Mouse (Mus musculus) intestine, postnatal 0 days (tissue): Measurements from ENCODE around the gene Dmtf1. TPM values are rescaled to one million over a fixed set of nuclear protein-coding genes. Genes with fewer than 3 reads are reported as not detected.
A peak's percentile ranks its signal among the peaks of the same experiment; 100 is the strongest.

Experiments used
- ATAC-seq: fragments of 200-750 bp; cut with Nextera tagmentation; 2 replicates; pipeline ENCODE4 v1.8.0; 2017; ENCODE audit warnings: mild to moderate bottlenecking, moderate TSS enrichment, moderate library complexity
- H3K27ac ChIP-seq: fragments of 300-500 bp; sonication (generic); 2 replicates; pipeline ENCODE4 v1.5.1; 2014; ENCODE audit warnings: mild to moderate bottlenecking, low read depth, low read length, moderate library complexity
- H3K27me3 ChIP-seq: fragments of 300-500 bp; sonication (generic); replicated peaks from 2 replicates; pipeline ENCODE4 v1.6.1; 2014; ENCODE audit warnings: low read length, mixed read lengths; ENCODE audit not compliant: control insufficient read depth, insufficient read depth
- H3K36me3 ChIP-seq: fragments of 300-500 bp; sonication (generic); 2 replicates; pipeline ENCODE4 v1.6.1; 2014; ENCODE audit warnings: mild to moderate bottlenecking, moderate library complexity; ENCODE audit not compliant: control insufficient read depth, insufficient read depth
- H3K4me1 ChIP-seq: fragments of 300-500 bp; sonication (generic); replicated peaks from 2 replicates; pipeline ENCODE4 v1.6.1; 2014; ENCODE audit warnings: antibody characterized with exemption, low read length, mixed read lengths; ENCODE audit not compliant: control insufficient read depth, insufficient read depth
- H3K4me2 ChIP-seq: fragments of 300-500 bp; sonication (generic); replicated peaks from 2 replicates; pipeline ENCODE4 v1.6.1; 2014; ENCODE audit warnings: low read depth, mild to moderate bottlenecking, moderate library complexity
- H3K4me3 ChIP-seq: fragments of 300-500 bp; sonication (generic); 2 replicates; pipeline ENCODE4 v1.5.1; 2014; ENCODE audit warnings: low read depth, low read length
- H3K9ac ChIP-seq: fragments of 300-500 bp; sonication (generic); 2 replicates; pipeline ENCODE4 v1.6.1; 2014; ENCODE audit warnings: mild to moderate bottlenecking, low read depth, low read length
- H3K9me3 ChIP-seq: fragments of 300-500 bp; sonication (generic); 2 replicates; pipeline ENCODE4 v1.6.1; 2016; ENCODE audit warnings: mixed run types; ENCODE audit not compliant: control insufficient read depth
- CTCF ChIP-seq: sonication (generic); IDR thresholded peaks from 2 replicates; pipeline ENCODE4 v1.5.1; 2016; ENCODE audit warnings: low read depth, mild to moderate bottlenecking, control low read depth, antibody characterized with exemption, moderate library complexity
- WGBS: fragments of 180-500 bp; shearing (Covaris S2); extraction: QIAGEN DNeasy Blood & Tissue Kit; methylation state at CpG from one replicate; pipeline ENCODE4 v1.1.7; 2014; 5-methylcytosine and 5-hydroxymethylcytosine counted together
- polyA plus RNA-seq: library from polyadenylated mRNA; unstranded; fragments of >200 nt; fragmentation: Nextera tagmentation; extraction: Ambion mirVana; gene quantifications from 2 replicates; pipeline ENCODE4 v1.2.1, GENCODE M21; 2015

Dmtf1 gene
- polyA plus RNA-seq, 1 experiment from 2014 or later, result 13.1 TPM

DNA sequence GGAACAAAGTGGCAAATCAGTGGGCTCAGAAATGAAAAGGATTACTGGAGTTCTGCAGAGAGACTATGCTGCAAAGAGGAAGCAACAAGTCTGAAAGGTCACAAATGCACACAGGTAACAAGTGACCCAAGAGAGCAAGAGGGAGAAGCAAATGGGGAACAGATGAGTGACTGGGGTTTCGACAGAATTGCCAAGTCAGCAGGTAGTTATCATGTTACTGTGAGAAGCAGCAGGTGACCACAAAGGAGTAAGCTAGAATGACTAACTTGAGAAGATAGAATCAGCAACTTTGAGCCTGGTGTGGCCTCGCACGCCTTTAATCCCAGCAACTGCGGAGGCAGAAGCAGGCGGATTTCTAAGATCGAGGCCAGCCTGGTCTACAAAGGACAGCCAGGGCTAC lies 19.2 kb downstream of the Dmtf1 start:
- Histone ChIP-seq H3K9ac (no peak overlapping the region), H3K4me2 (no peak overlapping the region), H3K27me3 (no peaks in the 10 kb centered on the region), H3K4me3 (no peak overlapping the region), H3K27ac (no peak overlapping the region), H3K9me3 (no peaks in the 10 kb centered on the region), H3K36me3 (peaks cover 11% of the 10 kb centered on the region), H3K4me1 (no peaks in the 10 kb centered on the region)
- peak; percentile 38; the same call in 1 of the 2 replicates for ATAC-seq
- TF ChIP-seq CTCF, result no peak
- 72% methylated on average over 6 of the region's 6 CpGs for WGBS

DNA sequence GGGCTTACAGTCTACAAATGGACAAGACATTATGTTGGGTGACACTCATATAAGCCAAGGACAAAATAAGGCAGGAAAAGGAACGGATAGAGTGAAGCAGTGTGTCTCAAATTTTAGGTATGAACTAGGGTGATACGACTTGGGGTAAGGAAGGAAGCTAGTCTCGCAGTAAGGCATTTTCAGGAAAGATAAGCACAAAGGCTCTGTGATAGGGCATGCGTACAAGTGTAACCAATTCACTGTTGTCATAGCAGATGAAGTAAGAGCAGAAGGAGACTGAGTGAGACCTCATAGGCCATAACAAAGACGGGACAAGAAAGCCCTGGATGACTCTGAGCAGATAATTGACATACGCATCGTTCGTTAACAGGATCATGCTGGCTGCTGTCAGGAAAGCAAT lies 20.9 kb downstream of the Dmtf1 start:
- Histone ChIP-seq H3K9me3 (no peaks in the 10 kb centered on the region), H3K27me3 (no peaks in the 10 kb centered on the region), H3K36me3 (peaks cover 13% of the 10 kb centered on the region; the same call in 1 of the 2 replicates), H3K4me2 (no peak overlapping the region), H3K9ac (no peak overlapping the region), H3K4me1 (no peaks in the 10 kb centered on the region), H3K4me3 (no peak overlapping the region), H3K27ac (no peak overlapping the region)
- WGBS, result 92% methylated on average over 8 of the region's 8 CpGs
- TF ChIP-seq CTCF, result no peak
- no peak for ATAC-seq

DNA sequence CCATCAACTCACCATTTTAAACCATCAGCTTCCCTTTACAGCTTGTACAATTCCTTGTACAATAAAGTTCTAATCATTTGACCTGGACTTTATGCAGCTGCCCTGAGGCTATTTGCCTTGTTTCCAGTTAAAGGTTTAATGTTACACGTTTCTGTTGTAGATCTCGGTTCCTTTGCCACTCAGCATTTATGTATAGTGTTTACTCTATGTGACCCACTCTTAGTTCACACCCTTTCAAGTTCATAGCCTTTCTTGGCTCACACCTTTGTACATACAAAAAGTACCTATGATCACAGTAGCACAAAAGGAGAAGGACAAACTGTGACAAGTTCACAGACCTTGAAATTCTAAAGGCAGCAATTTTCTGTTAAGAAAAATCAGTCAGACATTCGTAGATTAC lies 26.0 kb downstream of the Dmtf1 start:
- Histone ChIP-seq H3K4me2 (no peak overlapping the region), H3K9me3 (no peaks in the 10 kb centered on the region), H3K4me1 (no peaks in the 10 kb centered on the region), H3K36me3 (peaks cover 21% of the 10 kb centered on the region), H3K27ac (no peak overlapping the region), H3K4me3 (no peak overlapping the region), H3K27me3 (no peaks in the 10 kb centered on the region), H3K9ac (no peak overlapping the region)
- no peak for TF ChIP-seq CTCF
- no peak for ATAC-seq
- 73% methylated on average over 3 of the region's 3 CpGs for WGBS

DNA sequence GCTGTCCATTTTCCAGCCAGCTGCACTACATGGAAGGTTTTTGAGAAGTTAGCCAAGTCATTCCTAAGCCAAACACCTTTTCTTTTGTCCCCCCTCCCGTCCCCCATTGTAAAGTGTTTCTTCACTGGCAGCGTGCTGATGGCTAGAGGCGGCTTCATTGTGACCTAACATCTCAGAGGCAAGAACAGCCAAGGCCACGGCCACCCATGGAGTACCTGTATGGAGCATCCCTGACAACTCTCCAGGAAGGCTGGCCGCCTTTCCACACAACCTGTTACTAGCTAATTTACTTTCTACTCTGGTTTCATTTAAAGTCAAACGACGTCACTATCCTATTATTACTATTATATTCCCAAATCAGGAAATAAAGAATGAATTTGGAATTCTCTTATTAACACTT lies 29.8 kb downstream of the Dmtf1 start:
- Histone ChIP-seq H3K4me1 (no peaks in the 10 kb centered on the region), H3K27me3 (no peaks in the 10 kb centered on the region), H3K36me3 (peaks cover 34% of the 10 kb centered on the region), H3K4me3 (no peak overlapping the region), H3K4me2 (no peak overlapping the region), H3K27ac (no peak overlapping the region), H3K9ac (no peak overlapping the region), H3K9me3 (no peaks in the 10 kb centered on the region)
- 91% methylated on average over 7 of the region's 7 CpGs for WGBS
- ATAC-seq, result no peak
- TF ChIP-seq CTCF, result no peak

DNA sequence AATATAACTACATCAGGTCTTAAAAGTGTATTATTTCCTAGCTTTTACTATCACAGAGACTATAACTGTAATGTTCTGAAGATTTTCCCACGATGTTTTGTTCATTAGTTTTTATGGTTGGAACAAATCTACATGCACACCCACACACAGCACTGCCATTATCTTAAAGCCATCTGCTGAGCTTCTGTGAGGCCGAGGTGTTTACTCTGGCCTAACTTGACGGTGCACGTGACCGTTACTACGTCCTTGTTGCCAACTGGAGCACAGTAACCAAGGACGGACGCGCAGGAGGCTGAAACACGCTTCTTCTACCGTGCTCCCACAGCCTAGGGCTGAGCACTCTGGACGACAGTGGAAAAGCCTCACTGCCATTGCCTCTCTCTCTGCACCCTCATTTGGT lies 33.0 kb downstream of the Dmtf1 start:
- no peak for ATAC-seq
- Histone ChIP-seq H3K27ac (no peak overlapping the region), H3K4me1 (no peaks in the 10 kb centered on the region), H3K36me3 (peaks cover 45% of the 10 kb centered on the region), H3K9ac (no peak overlapping the region), H3K9me3 (no peaks in the 10 kb centered on the region), H3K27me3 (no peaks in the 10 kb centered on the region), H3K4me3 (no peak overlapping the region), H3K4me2 (no peak overlapping the region)
- WGBS, result 80% methylated on average over 12 of the region's 12 CpGs
- no peak for TF ChIP-seq CTCF

DNA sequence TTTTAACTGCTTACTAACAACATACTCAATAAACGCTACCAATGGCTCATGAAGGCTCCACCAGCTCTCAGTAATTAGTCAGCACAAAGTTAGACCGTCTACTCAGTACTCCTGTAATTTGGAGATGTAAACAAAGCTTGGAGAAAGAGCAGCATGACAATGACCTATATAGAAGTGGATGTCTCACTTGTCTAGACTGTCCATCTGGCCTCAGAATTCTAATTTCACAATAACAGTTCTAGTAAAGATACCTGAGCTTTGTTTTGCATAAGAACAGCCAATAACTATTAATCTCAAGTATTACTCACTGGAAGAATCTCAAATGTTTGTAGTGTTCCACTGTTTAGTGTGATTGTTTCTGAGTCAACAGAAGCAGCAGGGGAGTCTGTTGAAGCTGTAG lies 37.4 kb downstream of the Dmtf1 start:
- TF ChIP-seq CTCF, result no peak
- 69% methylated on average over 2 of the region's 2 CpGs for WGBS
- H3K36me3 ChIP-seq, result peaks cover 68% of the 10 kb centered on the region

DNA sequence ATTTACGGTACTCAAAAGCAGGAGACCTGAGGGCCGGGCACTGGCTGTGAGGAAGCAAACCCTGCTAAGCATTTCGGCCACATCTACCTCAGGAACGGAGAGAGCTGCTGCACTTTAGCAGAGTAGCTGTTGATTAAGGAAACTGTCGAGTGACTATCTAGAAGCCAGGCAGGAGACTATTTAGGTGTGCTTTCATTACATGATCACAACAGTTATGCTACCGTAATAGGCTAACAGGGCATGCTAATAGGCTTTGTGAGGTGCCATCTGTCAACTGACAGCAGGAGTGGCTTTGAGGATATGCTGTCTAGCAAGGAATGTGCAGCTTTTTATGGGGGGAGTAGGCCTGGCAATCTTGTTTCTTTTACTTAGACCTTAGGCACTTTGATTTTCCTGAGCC lies 47.4 kb downstream of the Dmtf1 start:
- Histone ChIP-seq H3K27me3 (no peaks in the 10 kb centered on the region), H3K36me3 (peaks cover 17% of the 10 kb centered on the region), H3K4me3 (no peak overlapping the region), H3K27ac (no peak overlapping the region), H3K9me3 (no peaks in the 10 kb centered on the region), H3K4me1 (no peaks in the 10 kb centered on the region), H3K9ac (no peak overlapping the region), H3K4me2 (no peak overlapping the region)
- no peak for TF ChIP-seq CTCF
- no peak for ATAC-seq
- 50% methylated on average over 6 of the region's 6 CpGs for WGBS

More for the DNA sequence above, 37.4 kb downstream of the Dmtf1 start:
- Histone ChIP-seq H3K27ac (no peak overlapping the region), H3K27me3 (no peaks in the 10 kb centered on the region), H3K4me2 (no peak overlapping the region), H3K4me3 (no peak overlapping the region), H3K4me1 (no peaks in the 10 kb centered on the region), H3K9me3 (no peaks in the 10 kb centered on the region), H3K9ac (no peak overlapping the region)
- ATAC-seq, result no peak
